Mouse (Mus musculus) heart, adult 2 months (tissue): Measurements from ENCODE around the gene Secisbp2l. TPM values are rescaled to one million over a fixed set of nuclear protein-coding genes. Genes with fewer than 3 reads are reported as not detected.

Experiments
- DNase-seq, 2 experiments: peaks; one replicate each; pipeline ENCODE4 v3.0.0; 2021
- H3K27ac ChIP-seq: fragments of 200-600 bp; 2 replicates; pipeline ENCODE4 v1.8.1; 2022
- H3K27me3 ChIP-seq: fragments of 200-500 bp; 2 replicates; pipeline ENCODE4 v1.6.1; 2012; ENCODE audit warnings: mild to moderate bottlenecking, low read length, inconsistent platforms, mixed read lengths; ENCODE audit not compliant: control insufficient read depth, insufficient read depth
- H3K36me3 ChIP-seq: fragments of 200-500 bp; 2 replicates; pipeline ENCODE4 v1.6.1; 2012; ENCODE audit warnings: low read length, inconsistent platforms; ENCODE audit not compliant: control insufficient read depth, insufficient read depth
- H3K4me1 ChIP-seq: fragments of 200-500 bp; 2 replicates; pipeline ENCODE4 v1.6.1; 2011; ENCODE audit warnings: low read length; ENCODE audit not compliant: control insufficient read depth, insufficient read depth
- H3K4me3 ChIP-seq: fragments of 200-600 bp; 2 replicates; pipeline ENCODE4 v1.8.1; 2022
- H3K79me2 ChIP-seq: fragments of 200-500 bp; replicated peaks from 2 replicates; pipeline ENCODE4 v1.6.1; 2012; ENCODE audit warnings: mild to moderate bottlenecking, inconsistent platforms, low read length, moderate library complexity, mixed read lengths; ENCODE audit not compliant: control insufficient read depth, insufficient read depth
- H3K9ac ChIP-seq: fragments of 200-500 bp; 2 replicates; pipeline ENCODE4 v1.6.1; 2012; ENCODE audit warnings: low read depth, mild to moderate bottlenecking, control low read depth, inconsistent platforms, low read length, mixed read lengths
- CTCF ChIP-seq: fragments of 200-600 bp; IDR thresholded peaks from 2 replicates; pipeline ENCODE4 v1.8.1; 2022; ENCODE audit warnings: antibody characterized with exemption, mild to moderate bottlenecking, moderate library complexity
- EP300 ChIP-seq: fragments of 200-500 bp; IDR thresholded peaks from 2 replicates; pipeline ENCODE4 v1.6.1; 2011; ENCODE audit warnings: low read depth, low read length, control low read depth; ENCODE audit not compliant: insufficient read depth
- POLR2A ChIP-seq: fragments of 200-500 bp; IDR thresholded peaks from 2 replicates; pipeline ENCODE4 v1.6.1; 2011; ENCODE audit warnings: mild to moderate bottlenecking, low read depth, low read length, control low read depth; ENCODE audit not compliant: insufficient read depth
- WGBS: fragments of 180-500 bp; shearing (Covaris S2); methylation state at CpG from one replicate; pipeline ENCODE4 v1.1.7; 2018; 5-methylcytosine and 5-hydroxymethylcytosine counted together
- intact Hi-C: fragments of 180-260 bp; cut with DNase I; formaldehyde crosslinking; loops from one replicate; pipeline ENCODE4 v1.15.1; 2025
- polyA plus RNA-seq: library from polyadenylated mRNA; depleted of rRNA; stranded (reverse); fragments of >200 nt; gene quantifications from 2 replicates; pipeline ENCODE4 v1.2.3, GENCODE M21; 2012
- total RNA-seq, 2 experiments: library from RNA; stranded (reverse); gene quantifications; 2 replicates each; pipeline ENCODE4 v1.2.3; 2021

Gene Secisbp2l
- total and polyA plus RNA-seq, 3 experiments: 6.9 to 28.9 (median 23.1) TPM

DNA sequence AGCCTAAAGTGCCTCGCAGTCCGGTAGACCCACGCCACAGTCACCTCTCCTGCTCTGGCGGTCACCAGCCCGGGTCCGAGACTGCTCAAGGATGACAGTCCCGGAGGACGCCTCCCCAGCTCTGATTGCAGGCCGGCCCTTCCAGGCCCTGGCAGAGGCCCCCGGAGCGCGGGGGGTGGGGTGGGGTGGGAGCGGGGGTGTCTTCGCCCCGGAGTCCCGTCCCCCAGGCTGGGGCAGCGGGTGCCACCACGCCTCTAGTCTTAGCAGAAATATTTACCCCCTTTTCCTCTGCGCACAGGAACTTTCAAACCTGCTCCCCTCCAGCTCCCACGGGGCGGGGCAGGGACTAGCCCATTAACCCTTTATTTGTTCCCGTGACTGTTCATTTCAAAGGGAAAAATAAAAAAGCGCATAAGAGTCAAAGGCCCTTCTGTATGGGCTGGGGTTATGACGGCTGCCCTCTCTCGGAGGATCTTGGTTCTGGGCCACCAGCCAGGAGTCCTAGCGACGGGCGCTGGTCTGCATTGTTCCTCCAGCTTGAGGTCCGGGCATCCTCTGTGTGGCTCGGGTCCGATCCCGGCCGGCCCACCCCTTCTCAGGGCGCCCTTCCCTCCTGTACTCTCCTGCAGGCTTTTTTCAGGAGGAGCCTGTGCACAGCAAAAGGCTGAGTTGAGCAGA lies 59.1 kb downstream of the Secisbp2l start:
- intact Hi-C loops: no loop called here

DNA sequence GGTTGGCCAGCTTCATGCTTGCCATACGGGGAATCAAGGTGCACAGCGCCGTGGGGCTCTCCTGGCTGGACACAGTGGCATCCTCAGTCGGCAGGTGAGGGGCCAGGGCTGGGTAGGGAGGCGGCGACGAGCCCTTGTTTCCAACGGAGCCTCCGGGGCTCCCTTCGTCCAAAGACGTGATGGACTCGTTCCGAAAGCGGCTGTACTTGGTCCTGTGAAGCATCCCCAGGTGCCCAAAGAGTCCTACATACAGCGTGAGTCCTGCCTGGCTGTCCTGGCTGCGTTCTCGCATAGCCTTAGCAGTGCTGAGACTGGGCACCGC lies 59.6 kb downstream of the Secisbp2l start:
- Histone ChIP-seq H3K36me3 (no peaks in the 10 kb centered on the region), H3K27ac (no peak overlapping the region), H3K27me3 (peaks cover 4% of the 10 kb centered on the region; the same call in 1 of the 2 replicates), H3K9ac (peak overlapping the region; percentile 38; the same call in 1 of the 2 replicates), H3K79me2 (no peaks in the 10 kb centered on the region), H3K4me3 (peak overlapping the region; percentile 47; the same call in 1 of the 2 replicates), H3K4me1 (no peaks in the 10 kb centered on the region)
- 11% methylated on average over 18 of the region's 18 CpGs for WGBS
- DNase-seq: no peak
- intact Hi-C loops: no loop called here
- TF ChIP-seq EP300: no peak
- no peak for TF ChIP-seq POLR2A
- TF ChIP-seq CTCF: no peak

More for the DNA sequence above, 59.1 kb downstream of the Secisbp2l start:
- Histone ChIP-seq H3K4me1 (no peaks in the 10 kb centered on the region), H3K27ac (no peak overlapping the region), H3K9ac (peak overlapping the region; percentile 38), H3K79me2 (no peaks in the 10 kb centered on the region), H3K36me3 (no peaks in the 10 kb centered on the region), H3K27me3 (peaks cover 4% of the 10 kb centered on the region; the same call in 1 of the 2 replicates), H3K4me3 (peak overlapping the region; percentile 47)
- TF ChIP-seq POLR2A: no peak
- no peak for TF ChIP-seq EP300
- TF ChIP-seq CTCF: peak; percentile 59
- DNase-seq: peak; percentile 60 to 71
- 1% methylated on average over 34 of the region's 34 CpGs for WGBS

DNA sequence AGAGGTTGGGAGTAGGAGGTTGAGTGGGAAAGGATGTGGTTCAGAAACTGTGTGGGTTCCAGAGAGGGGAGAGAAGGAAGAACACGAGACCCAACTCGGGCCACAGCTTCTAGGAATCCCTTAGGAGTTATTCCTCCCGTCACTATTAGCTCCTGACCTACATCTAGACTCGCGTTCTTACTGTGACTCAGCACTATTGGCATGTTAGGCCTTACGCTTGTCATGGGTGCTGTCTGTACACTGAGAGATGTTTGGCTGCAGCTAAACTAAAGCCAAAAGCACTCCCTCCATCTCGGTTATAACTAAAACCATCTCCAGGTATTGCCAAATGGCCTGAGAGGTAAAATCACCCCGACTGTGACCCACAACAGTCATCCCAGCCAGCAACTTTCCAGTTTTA lies 66.1 kb downstream of the Secisbp2l start:
- no peak overlapping the region for H3K27ac ChIP-seq
- peaks cover under 1% of the 10 kb centered on the region; the same call in 1 of the 2 replicates for H3K27me3 ChIP-seq
- H3K9ac ChIP-seq: no peak overlapping the region
- DNase-seq: no peak
- TF ChIP-seq CTCF (no peak), EP300 (no peak), POLR2A (no peak)
- no peaks in the 10 kb centered on the region for H3K4me1 ChIP-seq
- H3K36me3 ChIP-seq: no peaks in the 10 kb centered on the region
- WGBS: 75% methylated on average over 8 of the region's 8 CpGs
- H3K4me3 ChIP-seq: no peak overlapping the region
- H3K79me2 ChIP-seq: no peaks in the 10 kb centered on the region
- intact Hi-C loops: no loop called here

DNA sequence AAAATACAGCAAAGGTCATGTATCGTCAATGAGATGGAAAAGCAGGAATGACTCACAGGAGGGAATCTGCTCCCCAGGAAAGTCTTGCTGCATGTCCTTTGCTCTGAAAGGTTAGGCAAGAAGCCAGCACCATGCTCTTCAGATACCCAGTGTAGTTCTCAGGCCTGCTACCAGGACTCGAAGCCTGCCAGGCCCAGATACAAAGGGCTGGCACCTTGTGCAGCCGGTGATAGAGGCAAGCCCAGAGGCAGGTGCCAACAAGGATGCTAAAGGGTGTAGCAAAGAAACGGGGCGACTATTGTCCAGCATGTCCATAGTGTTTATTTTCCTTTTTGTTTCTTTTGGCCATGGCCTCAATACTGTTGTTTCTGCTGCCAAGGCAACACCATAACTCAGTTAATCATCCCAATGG lies 76.2 kb downstream of the Secisbp2l start:
- WGBS: 28% methylated on average over 5 of the region's 5 CpGs
- Histone ChIP-seq H3K27me3 (no peaks in the 10 kb centered on the region), H3K36me3 (no peaks in the 10 kb centered on the region), H3K79me2 (no peaks in the 10 kb centered on the region), H3K9ac (no peak overlapping the region), H3K4me1 (peaks cover 2% of the 10 kb centered on the region), H3K27ac (no peak overlapping the region), H3K4me3 (no peak overlapping the region)
- TF ChIP-seq POLR2A: no peak
- no peak for TF ChIP-seq EP300
- no peak for TF ChIP-seq CTCF
- intact Hi-C loops: no loop called here
- DNase-seq: no peak

DNA sequence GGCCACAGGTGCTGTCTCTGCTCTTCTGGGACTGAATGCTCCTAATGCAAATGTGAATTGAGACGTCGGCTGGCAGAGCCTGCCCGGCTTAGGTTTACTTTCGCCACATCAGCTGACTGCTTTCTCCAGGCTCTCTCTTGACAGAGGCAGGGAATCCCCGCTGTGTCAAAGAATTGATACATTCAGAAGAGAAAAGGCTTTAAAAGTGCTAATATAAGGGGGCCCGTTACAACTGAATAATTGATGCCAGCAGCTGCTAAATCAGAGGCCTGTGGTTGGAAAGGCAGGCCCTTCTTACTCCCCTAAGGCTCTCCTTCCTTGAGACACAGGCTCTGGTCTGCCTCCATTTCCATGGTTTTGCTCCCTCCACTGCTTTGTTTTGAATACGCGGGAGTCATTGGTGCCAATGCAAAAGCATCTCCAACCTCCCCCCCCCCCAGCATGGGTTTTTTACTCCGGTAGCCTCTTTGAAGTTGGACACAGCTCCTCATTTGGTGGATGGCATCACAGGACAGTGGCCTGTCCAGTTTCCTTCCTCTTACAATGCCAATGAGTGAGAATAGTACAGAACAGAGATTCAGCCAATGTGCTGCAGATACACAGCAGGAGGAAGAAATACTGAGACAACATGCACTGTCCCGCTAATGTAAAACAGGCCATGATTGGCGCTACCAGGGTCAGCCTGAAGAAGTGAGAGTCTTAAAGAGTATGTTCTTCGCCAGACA lies 77.6 kb downstream of the Secisbp2l start:
- intact Hi-C loops: no loop called here

DNA sequence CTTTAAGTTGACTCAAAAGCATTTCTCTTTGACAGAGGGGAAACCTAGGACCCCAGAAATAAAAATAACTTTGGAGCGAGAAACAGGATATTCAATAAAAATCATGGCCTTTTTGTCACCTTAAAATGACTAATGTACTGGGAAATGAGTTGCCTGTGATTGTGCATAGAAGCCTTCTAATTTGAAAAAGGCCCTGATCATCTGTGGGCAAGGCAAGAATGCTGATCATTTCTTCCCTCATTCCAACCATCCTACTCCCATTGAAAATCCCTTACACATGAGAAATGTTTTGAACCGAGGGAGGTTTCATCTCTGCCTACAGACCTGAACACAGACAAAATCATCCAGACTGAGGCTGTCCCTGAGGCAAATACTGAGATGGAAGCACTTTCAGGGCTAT lies 79.8 kb downstream of the Secisbp2l start:
- 78% methylated on average over 2 of the region's 2 CpGs for WGBS
- no peak for DNase-seq

More for the DNA sequence above, 77.6 kb downstream of the Secisbp2l start:
- Histone ChIP-seq H3K27ac (no peak overlapping the region), H3K4me1 (peaks cover 2% of the 10 kb centered on the region), H3K9ac (no peak overlapping the region), H3K4me3 (no peak overlapping the region), H3K79me2 (no peaks in the 10 kb centered on the region), H3K27me3 (no peaks in the 10 kb centered on the region), H3K36me3 (no peaks in the 10 kb centered on the region)
- DNase-seq: no peak
- TF ChIP-seq EP300: no peak
- TF ChIP-seq POLR2A: no peak
- TF ChIP-seq CTCF: no peak
- 81% methylated on average over 12 of the region's 12 CpGs for WGBS

More for the DNA sequence above, 79.8 kb downstream of the Secisbp2l start:
- H3K36me3 ChIP-seq: no peaks in the 10 kb centered on the region
- no peaks in the 10 kb centered on the region for H3K79me2 ChIP-seq
- TF ChIP-seq EP300 (no peak), CTCF (no peak), POLR2A (no peak)
- H3K27ac ChIP-seq: no peak overlapping the region
- H3K4me1 ChIP-seq: peaks cover 2% of the 10 kb centered on the region
- intact Hi-C loops: no loop called here
- H3K27me3 ChIP-seq: no peaks in the 10 kb centered on the region
- H3K9ac ChIP-seq: no peak overlapping the region
- H3K4me3 ChIP-seq: no peak overlapping the region
